Mouse (Mus musculus): ENCODE data around the gene Pdk2. TPM values are rescaled to one million over a fixed set of nuclear protein-coding genes. Genes with fewer than 3 reads are reported as not detected.

Pdk2 gene
- total RNA-seq, 1 experiment = 1.7 TPM

DNA sequence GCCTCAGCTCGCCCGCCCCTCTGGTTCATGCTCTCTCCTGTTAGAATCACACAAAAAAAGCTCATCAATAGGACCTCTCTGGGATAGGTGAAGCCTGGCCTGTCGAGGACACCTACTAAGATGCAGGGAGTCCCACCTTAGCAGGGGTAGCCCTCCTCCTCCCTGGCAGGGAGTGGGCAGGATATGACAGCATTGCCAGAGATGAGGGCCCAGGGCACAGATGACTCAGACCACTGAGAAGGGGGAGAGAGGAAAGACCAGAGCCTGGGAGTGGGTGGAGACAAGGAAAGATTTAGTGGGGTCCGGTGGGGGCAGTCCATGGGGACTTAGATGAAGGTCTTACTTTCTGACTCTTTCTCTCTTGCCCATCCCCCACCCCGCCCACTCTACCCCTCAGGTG, 45.1 kb upstream of the Pdk2 start:
- H3K36me3 ChIP-seq (ENCODE audit: control insufficient read depth, insufficient read depth, low read length, poor library complexity, severe bottlenecking) = no peaks in the 10 kb centered on the region
- peaks cover 5 to 41% of the 10 kb centered on the region in 2 experiments; a peak in 3 of 4 replicates for H3K4me1 ChIP-seq (ENCODE audit: control insufficient read depth in 2 of 2, insufficient read depth in 2 of 2, low read length in 2 of 2, poor library complexity in 1 of 2)
- no peak overlapping the region; the same call in 1 of the 2 replicates for H3K27ac ChIP-seq (ENCODE audit: insufficient read depth, low read depth, low read length, poor library complexity, severe bottlenecking)
- H3K4me3 ChIP-seq (ENCODE audit: insufficient read depth in 1 of 2, low read depth in 1 of 2, low read length in 2 of 2, poor library complexity in 1 of 2, severe bottlenecking in 1 of 2) = no peak overlapping the region
- in situ Hi-C loops (cut with MboI; ENCODE audit: low sequenced_read_pairs in 2 of 2, unreplicated experiment in 2 of 2) = no loop called here
- TF ChIP-seq ZC3H11A (IDR thresholded peaks at IDR 0.05; ENCODE audit: borderline replicate concordance, low read depth, low read length) = no peak
- no peak for TF ChIP-seq ZNF384 (IDR thresholded peaks at IDR 0.05; ENCODE audit: low read depth, low read length)
- TF ChIP-seq CHD2 (IDR thresholded peaks at IDR 0.05; ENCODE audit: low read depth, low read length) = no peak
- no peak for TF ChIP-seq MAFK (IDR thresholded peaks at IDR 0.05; ENCODE audit: insufficient read depth, low read depth, low read length)
- TF ChIP-seq HCFC1 (IDR thresholded peaks at IDR 0.05; ENCODE audit: borderline replicate concordance, insufficient read depth, low read length) = no peak
- no peak overlapping the region for H3K9ac ChIP-seq (ENCODE audit: insufficient read depth, low read depth, low read length, poor library complexity, severe bottlenecking)
- no peak for DNase-seq (ENCODE audit: low read depth, low spot score)
- H3K9me3 ChIP-seq (ENCODE audit: control insufficient read depth, insufficient read depth, low read depth, low read length) = no peaks in the 10 kb centered on the region

DNA sequence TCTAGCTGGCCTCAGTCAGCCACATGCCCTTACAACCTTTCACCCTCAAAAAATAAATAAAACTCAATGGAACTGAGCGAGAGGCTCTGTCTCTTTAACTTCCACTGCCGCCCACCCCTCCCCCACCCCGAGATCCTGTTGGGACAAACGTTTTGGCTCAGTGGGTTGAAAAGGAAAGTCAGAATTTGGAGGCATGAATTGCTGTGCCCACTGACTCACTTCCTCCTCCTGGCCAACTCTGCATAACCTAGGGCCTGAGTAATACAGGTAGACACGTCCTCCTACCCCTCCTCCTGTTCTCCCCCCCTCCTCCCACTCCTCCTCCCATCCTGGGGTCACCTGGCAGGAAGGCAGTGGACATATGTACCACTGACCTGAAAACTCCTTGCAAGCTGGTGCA, 44.6 kb upstream of the Pdk2 start:
- no peak for DNase-seq (ENCODE audit: low read depth, low spot score)
- H3K9ac ChIP-seq (ENCODE audit: insufficient read depth, low read depth, low read length, poor library complexity, severe bottlenecking) = no peak overlapping the region; the same call in 1 of the 2 replicates
- no peaks in the 10 kb centered on the region for H3K36me3 ChIP-seq (ENCODE audit: control insufficient read depth, insufficient read depth, low read length, poor library complexity, severe bottlenecking)
- no peak overlapping the region; the same call in 1 of the 2 replicates for H3K27ac ChIP-seq (ENCODE audit: insufficient read depth, low read depth, low read length, poor library complexity, severe bottlenecking)
- H3K4me3 ChIP-seq (ENCODE audit: insufficient read depth in 1 of 2, low read depth in 1 of 2, low read length in 2 of 2, poor library complexity in 1 of 2, severe bottlenecking in 1 of 2) = no peak overlapping the region
- H3K9me3 ChIP-seq (ENCODE audit: control insufficient read depth, insufficient read depth, low read depth, low read length) = no peaks in the 10 kb centered on the region
- peaks cover 5 to 41% of the 10 kb centered on the region in 2 experiments; a peak in 3 of 4 replicates for H3K4me1 ChIP-seq (ENCODE audit: control insufficient read depth in 2 of 2, insufficient read depth in 2 of 2, low read length in 2 of 2, poor library complexity in 1 of 2)
- in situ Hi-C loops (cut with MboI; ENCODE audit: low sequenced_read_pairs in 2 of 2, unreplicated experiment in 2 of 2) = no loop called here
- TF ChIP-seq ZC3H11A (IDR thresholded peaks at IDR 0.05; ENCODE audit: borderline replicate concordance, low read depth, low read length) = no peak
- TF ChIP-seq ZNF384 (IDR thresholded peaks at IDR 0.05; ENCODE audit: low read depth, low read length) = no peak
- no peak for TF ChIP-seq CHD2 (IDR thresholded peaks at IDR 0.05; ENCODE audit: low read depth, low read length)
- no peak for TF ChIP-seq MAFK (IDR thresholded peaks at IDR 0.05; ENCODE audit: insufficient read depth, low read depth, low read length)
- TF ChIP-seq HCFC1 (IDR thresholded peaks at IDR 0.05; ENCODE audit: borderline replicate concordance, insufficient read depth, low read length) = no peak

DNA sequence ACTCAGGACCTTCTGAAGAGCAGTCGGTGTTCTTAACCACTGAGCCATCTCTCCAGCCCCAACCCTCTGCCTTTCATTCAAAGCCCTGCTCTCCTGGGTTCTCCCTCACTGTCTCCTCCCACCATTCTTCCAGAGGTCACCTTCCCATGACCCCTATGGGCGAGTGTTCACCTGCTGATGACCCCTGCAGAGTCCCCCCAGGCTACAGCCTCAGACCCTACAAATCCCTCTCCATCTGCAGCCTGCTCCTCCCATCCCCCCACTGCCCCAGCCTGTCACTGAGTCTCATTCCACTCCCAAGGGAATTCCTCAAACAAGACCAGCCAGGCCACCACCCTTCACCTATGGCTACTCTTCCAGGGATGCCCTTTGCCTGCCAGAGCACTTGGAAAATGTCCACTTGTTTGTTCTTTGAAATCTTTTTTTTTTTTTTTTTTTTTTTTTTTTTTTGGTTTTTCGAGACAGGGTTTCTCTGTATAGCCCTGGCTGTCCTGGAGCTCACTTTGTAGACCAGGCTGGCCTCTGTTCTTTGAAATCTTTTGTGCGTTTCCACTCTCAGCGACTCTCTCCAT, 43.7 kb upstream of the Pdk2 start:
- H3K27ac ChIP-seq (ENCODE audit: insufficient read depth, low read depth, low read length, poor library complexity, severe bottlenecking) = peak overlapping the region; percentile 41; the same call in 1 of the 2 replicates
- H3K4me3 ChIP-seq (ENCODE audit: insufficient read depth in 1 of 2, low read depth in 1 of 2, low read length in 2 of 2, poor library complexity in 1 of 2, severe bottlenecking in 1 of 2) = no peak overlapping the region
- peaks cover 6 to 43% of the 10 kb centered on the region in 2 experiments; a peak in 3 of 4 replicates for H3K4me1 ChIP-seq (ENCODE audit: control insufficient read depth in 2 of 2, insufficient read depth in 2 of 2, low read length in 2 of 2, poor library complexity in 1 of 2)
- in situ Hi-C loops (cut with MboI; ENCODE audit: low sequenced_read_pairs in 2 of 2, unreplicated experiment in 2 of 2) = no loop called here
- H3K9me3 ChIP-seq (ENCODE audit: control insufficient read depth, insufficient read depth, low read depth, low read length) = no peaks in the 10 kb centered on the region
- peak; percentile 96 for DNase-seq (ENCODE audit: low read depth, low spot score)
- TF ChIP-seq ZNF384 (IDR thresholded peaks at IDR 0.05; ENCODE audit: low read depth, low read length) (peak; percentile 94), ZC3H11A (IDR thresholded peaks at IDR 0.05; ENCODE audit: borderline replicate concordance, low read depth, low read length) (no peak), MAFK (IDR thresholded peaks at IDR 0.05; ENCODE audit: insufficient read depth, low read depth, low read length) (no peak)
- no peaks in the 10 kb centered on the region for H3K36me3 ChIP-seq (ENCODE audit: control insufficient read depth, insufficient read depth, low read length, poor library complexity, severe bottlenecking)
- H3K9ac ChIP-seq (ENCODE audit: insufficient read depth, low read depth, low read length, poor library complexity, severe bottlenecking) = no peak overlapping the region

DNA sequence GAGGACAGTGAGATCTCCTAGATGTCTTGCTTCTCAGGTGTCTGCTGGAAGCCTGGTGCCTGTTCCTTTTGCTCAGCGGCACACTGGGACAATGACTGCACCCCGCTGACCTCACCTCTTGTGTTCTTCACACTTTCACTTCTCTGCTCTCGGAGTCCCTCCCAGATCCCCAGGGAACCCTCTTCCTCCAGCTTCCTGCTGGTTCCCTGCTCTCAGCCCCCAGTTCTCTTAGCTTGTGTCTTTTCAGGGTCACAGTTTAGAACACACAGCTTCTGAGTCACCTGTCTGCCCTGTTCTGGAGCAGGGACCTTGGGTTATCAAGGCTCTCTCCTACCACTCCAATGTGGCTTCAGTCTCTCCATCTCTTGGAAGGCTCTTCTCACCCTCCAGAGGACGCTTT, 43.0 kb upstream of the Pdk2 start:
- no peaks in the 10 kb centered on the region for H3K9me3 ChIP-seq (ENCODE audit: control insufficient read depth, insufficient read depth, low read depth, low read length)
- H3K4me3 ChIP-seq (ENCODE audit: insufficient read depth in 1 of 2, low read depth in 1 of 2, low read length in 2 of 2, poor library complexity in 1 of 2, severe bottlenecking in 1 of 2) = no peak overlapping the region
- peaks cover 6 to 47% of the 10 kb centered on the region in 2 experiments; a peak in 3 of 4 replicates for H3K4me1 ChIP-seq (ENCODE audit: control insufficient read depth in 2 of 2, insufficient read depth in 2 of 2, low read length in 2 of 2, poor library complexity in 1 of 2)
- in situ Hi-C loops (cut with MboI; ENCODE audit: low sequenced_read_pairs in 2 of 2, unreplicated experiment in 2 of 2) = no loop called here
- TF ChIP-seq HCFC1 (IDR thresholded peaks at IDR 0.05; ENCODE audit: borderline replicate concordance, insufficient read depth, low read length) (no peak), ZNF384 (IDR thresholded peaks at IDR 0.05; ENCODE audit: low read depth, low read length) (no peak), MAFK (IDR thresholded peaks at IDR 0.05; ENCODE audit: insufficient read depth, low read depth, low read length) (no peak), CHD2 (IDR thresholded peaks at IDR 0.05; ENCODE audit: low read depth, low read length) (no peak)
- H3K27ac ChIP-seq (ENCODE audit: insufficient read depth, low read depth, low read length, poor library complexity, severe bottlenecking) = peak overlapping the region; percentile 13; the same call in 1 of the 2 replicates
- no peak for DNase-seq (ENCODE audit: low read depth, low spot score)
- H3K36me3 ChIP-seq (ENCODE audit: control insufficient read depth, insufficient read depth, low read length, poor library complexity, severe bottlenecking) = no peaks in the 10 kb centered on the region
- H3K9ac ChIP-seq (ENCODE audit: insufficient read depth, low read depth, low read length, poor library complexity, severe bottlenecking) = no peak overlapping the region
